Mouse (Mus musculus): ENCODE results near the gene Man2c1.

Man2c1 gene

DNA sequence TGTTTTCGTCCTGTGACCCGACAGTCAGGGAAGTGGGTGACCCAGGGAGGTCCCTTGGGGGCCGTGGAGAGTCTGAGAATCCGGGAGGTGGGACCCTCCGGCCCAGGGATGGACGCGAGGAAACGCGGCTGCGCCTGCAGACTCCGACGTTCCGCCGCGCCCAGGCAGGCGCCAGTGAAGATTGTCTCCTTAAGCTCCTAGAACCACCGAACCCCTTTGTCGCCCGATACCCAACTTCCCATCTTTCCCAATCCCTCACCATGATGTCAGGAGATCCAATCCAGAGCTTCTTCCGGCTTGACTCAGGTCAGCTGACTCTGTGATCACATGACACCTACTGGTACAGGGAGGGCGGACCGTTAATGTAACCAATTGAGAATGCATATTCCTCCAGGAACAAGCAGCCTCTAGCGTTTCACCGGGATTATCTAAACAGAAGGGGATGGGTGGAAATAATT lies 27.6 kb downstream of the Man2c1 start, which contains the start of gene Commd4:
TSS of gene Commd4 (minus strand) at position 319 of the 458 bp plus-strand sequence.
- DNase-seq, result peak; percentile 92

DNA sequence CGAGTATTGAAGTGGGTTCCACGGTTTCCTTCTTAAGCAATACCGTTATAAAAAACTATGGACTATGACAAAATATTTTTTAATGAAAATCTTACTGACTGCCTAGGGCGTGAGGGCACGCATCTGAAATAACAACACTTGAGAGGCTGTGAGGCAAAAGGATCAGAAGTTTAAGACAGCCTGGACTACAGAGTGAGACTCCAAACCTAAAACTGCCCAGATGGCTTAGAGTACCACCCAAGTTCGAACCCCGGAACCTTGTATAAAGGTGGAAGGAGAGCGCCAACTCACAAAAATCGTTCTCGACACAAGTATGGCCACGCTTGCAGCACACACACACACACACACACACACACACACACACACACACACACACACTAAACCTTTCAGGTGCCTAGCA lies 28.0 kb downstream of the Man2c1 start:
- DNase-seq, result no peak

DNA sequence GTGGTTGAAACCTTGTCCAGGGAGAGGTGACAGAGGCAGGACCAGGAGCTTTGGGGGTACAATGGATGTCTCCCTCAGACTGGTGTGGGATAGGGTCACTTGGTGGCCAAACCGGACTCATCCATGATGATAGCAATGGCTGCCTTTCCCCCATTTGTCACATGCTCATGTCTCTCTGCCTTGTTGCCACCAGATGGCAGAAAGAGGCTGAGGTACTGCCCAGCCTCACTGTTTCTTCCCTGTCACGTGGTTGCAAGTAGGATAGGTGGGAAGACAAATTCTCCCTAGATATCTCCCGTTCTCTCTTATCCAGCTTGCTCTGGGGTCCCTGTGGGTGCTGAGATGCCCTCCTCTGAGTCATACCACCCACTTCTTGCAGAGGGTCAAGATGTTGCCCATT lies 32.0 kb downstream of the Man2c1 start:
- DNase-seq, result no peak

DNA sequence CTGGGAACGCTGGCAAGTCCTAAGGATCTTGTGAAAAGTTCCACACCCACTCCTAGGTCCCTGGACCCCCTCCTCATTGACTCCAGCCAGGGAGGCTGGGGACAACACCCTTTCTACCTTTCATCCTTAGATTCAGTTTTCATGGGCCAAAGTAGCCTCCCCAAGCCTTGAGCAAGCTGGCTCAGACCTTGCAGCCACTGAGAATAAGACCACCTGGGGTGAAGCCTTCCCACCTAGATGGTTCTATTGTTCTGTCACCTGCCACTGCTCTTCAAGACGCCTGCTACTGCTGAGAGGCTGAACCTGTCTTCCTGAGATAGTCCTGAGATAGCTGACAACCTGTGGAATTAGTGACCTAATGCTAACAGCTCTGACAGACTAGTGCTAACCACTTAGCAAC lies 32.6 kb downstream of the Man2c1 start:
- no peak for DNase-seq

DNA sequence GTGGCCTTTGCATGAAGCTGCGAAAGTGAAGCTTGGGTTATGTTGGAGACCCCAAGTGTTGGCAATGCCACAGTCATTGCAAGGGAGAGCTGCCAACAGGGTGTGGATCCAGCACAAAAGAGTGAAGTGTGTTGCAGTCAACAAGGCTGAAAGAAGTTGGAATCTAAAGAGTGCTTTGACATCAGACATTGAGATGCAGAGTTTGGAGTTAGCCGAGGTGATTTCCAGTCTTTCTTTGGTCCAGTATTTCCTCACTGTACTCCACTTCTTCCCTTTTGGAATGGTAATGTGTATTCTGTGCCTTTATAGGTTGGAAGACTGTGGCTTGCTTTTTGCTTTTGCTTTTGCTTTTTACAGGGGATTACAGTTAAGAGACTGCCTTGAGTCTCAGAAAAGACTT lies 35.7 kb downstream of the Man2c1 start:
- no peak for DNase-seq

DNA sequence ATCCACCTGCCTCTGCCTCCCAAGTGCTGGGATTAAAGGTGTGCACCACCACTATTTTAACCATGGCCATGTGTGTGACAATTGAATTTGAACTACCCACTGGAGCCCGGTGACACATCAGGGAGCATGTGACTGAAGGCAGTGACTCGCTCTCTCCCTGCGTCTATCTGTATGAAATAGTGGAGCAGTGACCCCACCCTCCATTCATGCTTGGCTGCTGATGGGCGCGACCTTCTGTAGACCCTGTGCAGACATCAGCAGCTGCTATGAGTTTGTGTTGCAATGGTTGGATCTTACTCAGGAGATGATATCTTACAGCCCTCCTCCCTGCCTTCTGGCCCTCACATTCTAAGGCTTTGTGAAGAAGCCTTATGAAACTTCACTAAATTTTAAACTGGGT lies 37.9 kb downstream of the Man2c1 start:
- no peak for DNase-seq
